Mouse (Mus musculus) E14TG2a.4 (cell line): ENCODE data around the gene C2cd2.

ENCODE experiments used
- CTCF ChIP-seq: conservative IDR thresholded peaks from 2 replicates; pipeline ENCODE4 v1.5.1; 2014; ENCODE audit warnings: low read length
- NANOG ChIP-seq: IDR thresholded peaks from 2 replicates; pipeline ENCODE4 v1.6.1; 2014; ENCODE audit warnings: borderline replicate concordance, low read length, mixed read lengths

DNA sequence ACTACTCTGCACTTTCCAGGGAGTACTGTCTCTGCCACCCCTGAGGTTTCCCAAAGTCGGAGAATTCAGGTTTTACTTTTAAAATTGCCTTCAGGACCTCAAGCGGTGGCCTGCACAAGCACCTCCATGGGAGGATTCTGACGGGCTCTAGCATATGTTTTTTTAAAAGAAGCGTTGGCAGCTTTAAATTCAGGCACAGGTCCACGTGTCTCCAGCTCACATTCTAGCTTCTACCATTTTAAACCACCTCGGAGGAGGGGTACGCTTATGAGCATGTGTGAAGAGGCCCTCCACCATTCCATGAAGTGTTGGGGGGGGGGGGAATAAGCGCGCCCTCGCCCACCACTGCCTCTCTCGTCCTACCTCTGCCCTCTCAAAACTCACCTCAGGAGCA is 111.7 kb downstream of the C2cd2 start:
- TF ChIP-seq CTCF, result no peak
- TF ChIP-seq NANOG, result no peak
